Mouse (Mus musculus) ovary, postnatal 36 days (tissue): ENCODE data around the gene Dock4.

Experiments used
- DNase-seq: peaks from one replicate; pipeline ENCODE4 v3.0.0; 2022; ENCODE audit warnings: low spot score, mixed read lengths

Dock4 gene

DNA sequence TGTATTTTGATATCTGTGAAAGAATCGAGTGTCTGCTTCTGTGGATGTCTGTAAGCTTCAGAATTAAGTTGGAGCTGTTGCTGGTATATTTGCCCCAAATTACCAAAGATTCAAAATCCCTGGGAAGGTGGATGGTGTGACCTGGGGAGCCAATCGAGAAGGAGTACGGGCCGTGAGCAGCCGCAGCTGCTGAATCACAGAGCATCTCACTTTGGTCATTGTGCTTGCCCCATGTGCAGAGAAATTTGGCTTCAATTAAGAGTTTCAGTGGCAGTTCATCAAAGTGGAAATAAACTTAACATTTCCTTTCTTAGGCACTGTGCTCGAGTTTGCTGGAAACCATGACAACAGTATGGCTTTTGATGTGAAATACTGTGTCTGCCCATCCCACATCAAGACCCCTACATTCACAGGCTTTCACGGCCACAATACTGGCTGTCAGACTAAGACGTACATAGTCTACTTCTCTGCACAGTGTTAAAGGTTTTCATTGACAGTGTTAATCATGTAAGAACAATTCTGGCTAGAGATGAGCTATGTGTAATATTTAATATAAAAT is 321.6 kb downstream of the Dock4 start:
- DNase-seq: no peak

DNA sequence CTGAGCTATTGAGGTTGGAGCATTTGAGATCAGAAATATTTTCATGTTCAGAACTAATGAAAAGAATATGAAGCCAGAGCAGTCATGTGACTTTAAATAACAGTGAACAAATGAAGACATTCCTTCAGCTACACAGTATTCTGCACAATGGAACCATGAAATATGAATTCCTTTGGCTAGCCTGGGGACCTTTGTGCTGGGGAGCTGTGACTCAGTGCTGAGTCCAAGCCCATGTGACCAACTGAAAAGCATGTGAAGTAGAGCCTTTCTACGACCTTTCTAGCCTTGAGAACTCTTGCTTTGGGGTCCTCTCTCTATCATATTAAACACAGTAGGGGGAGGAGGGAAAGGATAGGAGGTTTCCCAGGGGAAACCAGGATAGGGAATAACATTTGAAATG is 327.3 kb downstream of the Dock4 start:
- no peak for DNase-seq

DNA sequence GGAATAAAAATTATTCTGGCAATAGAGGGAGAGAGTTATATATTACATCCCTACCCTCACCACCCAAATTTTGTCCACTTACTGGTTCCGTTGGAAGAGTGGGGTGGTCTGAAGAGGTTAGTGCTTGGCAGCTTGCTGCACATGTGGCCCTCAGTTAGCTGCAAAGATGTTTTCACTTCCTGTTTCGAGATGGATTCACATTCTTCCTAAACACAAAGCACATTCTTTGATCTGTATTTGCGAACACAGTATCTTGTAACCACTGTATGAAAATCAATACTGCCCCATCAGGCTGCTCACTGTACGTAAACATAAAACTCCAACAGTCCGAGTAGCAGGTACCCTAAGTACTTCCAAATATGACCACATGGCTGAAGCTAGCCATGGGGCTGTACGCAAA is 335.8 kb downstream of the Dock4 start:
- DNase-seq: no peak

GRCm38 (mm10) chr12:40788621-40789111 is 342.9 kb downstream of the Dock4 start:
- no peak for DNase-seq

DNA sequence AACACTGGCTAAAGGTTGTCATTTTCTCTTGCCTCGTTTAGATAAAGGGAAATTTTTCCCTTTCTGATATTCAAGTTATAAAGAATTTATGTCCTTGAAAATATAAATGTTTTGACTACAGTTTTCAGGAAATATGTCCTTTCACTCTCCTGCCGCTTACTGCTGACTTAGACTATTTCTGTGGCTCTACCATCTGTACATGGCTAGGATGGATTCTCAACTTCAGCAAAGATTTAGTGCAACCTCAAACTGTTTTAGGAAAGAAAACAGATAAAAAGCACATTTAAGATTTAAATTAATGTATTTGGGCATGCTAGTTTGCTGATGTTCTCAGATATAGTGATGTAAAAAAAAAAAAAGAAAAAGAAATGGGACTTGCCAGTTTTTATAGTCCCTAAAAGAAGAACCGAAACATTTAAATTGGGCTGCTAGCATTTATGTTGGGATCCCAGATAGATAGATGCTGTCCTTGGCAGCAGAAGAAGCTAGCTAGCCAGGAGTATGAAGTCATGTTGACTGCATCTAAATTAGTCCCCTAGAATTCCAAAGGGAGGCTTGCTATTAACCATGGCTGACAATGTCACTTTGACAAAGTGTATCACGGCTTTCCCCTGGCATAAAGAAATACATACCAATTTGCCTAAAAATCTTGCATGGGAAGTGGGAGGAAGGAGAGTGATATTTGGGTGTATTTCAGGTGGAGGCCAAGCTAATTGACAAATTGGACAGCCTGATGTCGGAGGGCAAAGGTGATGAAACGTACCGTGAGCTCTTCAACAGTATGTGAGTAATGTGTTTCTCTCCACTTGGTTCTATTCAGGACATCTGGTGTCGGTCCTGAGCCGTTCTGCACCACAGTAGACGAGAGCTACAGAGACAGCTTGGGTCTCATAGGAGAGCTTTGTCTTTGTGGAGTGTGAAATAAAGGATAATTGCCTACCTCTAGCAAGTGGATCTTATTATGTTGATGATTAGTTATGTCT is 343.9 kb downstream of the Dock4 start:
- no peak for DNase-seq

- DNase-seq: no peak
These were observed 345.5 kb downstream of the Dock4 start for GRCm38 (mm10) chr12:40791221-40791620.

- DNase-seq: no peak
These were observed 346.5 kb downstream of the Dock4 start for GRCm38 (mm10) chr12:40792184-40792650.

DNA sequence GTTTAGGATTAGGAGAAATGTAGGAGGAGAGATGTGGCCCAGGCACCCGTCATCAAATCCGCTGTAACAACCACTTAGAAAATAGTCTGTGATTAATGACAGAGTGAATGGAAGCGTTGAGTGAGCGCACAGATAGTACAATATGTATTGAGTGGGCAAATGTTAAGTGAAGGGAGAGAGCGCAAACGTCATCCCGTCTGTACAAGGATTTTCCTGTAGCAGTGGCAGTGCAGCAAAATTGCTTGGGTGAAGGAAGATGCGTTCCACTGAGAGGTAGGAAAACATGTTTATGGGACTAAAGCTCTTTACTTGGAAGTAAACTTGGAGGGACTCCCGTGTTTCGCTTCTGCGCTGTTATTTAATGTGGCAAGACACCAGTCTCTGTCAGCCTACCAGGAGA is 348.3 kb downstream of the Dock4 start:
- DNase-seq: no peak

DNA sequence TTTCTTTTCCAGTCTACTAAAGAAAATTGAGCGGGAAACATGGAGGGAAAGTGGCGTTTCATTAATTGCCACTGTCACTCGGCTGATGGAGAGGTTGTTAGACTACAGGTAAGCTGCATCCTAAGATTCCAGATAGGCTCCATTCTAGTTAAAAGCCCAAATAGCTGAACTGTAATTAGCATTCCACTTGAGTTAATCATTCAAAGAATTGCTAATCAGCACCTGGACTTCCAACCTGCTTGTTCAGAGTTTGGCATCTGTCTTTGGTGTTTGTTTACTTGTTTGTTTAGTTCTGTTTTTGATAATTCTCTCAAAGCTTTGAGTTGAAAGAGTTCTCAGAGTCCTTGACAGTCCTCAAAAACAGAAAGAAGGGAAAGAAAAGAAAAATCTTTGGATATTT is 349.0 kb downstream of the Dock4 start:
- no peak for DNase-seq

DNA sequence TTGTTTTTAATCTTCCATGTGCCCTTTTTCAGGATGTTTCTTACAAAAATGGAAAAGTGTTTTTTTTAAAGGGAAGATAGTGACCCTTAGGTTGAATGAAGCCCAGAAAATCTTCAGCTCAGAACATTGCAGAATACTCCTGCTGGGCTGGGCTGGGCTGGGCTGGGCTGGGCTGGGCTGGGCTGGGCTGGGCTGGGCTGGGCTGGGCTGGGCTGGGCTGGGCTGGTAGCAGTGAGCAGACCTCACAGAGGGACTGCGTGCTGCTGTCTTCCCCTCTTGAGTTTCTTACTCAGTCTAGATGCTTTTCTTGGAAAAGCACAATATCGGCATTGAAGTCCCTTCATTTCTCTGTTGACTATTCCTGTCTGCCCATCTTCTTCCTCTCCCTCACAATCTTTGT is 350.0 kb downstream of the Dock4 start:
- no peak for DNase-seq

GRCm38 (mm10) chr12:40796813-40797491 is 351.2 kb downstream of the Dock4 start:
- DNase-seq: no peak

- no peak for DNase-seq
These were observed 352.0 kb downstream of the Dock4 start for GRCm38 (mm10) chr12:40797561-40798343.

- DNase-seq: no peak
These were observed 352.7 kb downstream of the Dock4 start for GRCm38 (mm10) chr12:40798344-40799017.

- no peak for DNase-seq
These were observed 355.7 kb downstream of the Dock4 start for GRCm38 (mm10) chr12:40801456-40801855.

DNA sequence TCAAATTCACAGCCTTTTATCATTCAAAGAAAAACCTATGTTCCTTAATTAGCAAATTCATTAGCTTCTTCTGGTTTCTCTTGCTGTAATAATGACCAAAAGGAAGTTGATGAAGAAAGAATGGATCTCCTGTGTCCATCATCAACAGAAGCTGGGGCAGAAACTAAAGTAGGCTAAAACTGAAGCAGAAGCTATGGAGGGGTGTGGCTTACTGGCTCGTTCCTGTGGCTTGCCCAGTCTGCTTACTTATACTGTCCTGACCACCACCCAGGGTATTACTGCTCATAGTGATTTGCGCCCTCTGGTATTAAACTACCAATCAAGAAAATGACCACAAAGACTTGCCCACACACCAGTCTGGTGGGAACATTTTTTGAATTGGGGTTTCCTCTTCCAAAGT is 359.5 kb downstream of the Dock4 start:
- DNase-seq: no peak

GRCm38 (mm10) chr12:40807916-40808315 is 362.2 kb downstream of the Dock4 start:
- DNase-seq: no peak

- DNase-seq: no peak
These were observed 367.7 kb downstream of the Dock4 start for GRCm38 (mm10) chr12:40813474-40813873.

DNA sequence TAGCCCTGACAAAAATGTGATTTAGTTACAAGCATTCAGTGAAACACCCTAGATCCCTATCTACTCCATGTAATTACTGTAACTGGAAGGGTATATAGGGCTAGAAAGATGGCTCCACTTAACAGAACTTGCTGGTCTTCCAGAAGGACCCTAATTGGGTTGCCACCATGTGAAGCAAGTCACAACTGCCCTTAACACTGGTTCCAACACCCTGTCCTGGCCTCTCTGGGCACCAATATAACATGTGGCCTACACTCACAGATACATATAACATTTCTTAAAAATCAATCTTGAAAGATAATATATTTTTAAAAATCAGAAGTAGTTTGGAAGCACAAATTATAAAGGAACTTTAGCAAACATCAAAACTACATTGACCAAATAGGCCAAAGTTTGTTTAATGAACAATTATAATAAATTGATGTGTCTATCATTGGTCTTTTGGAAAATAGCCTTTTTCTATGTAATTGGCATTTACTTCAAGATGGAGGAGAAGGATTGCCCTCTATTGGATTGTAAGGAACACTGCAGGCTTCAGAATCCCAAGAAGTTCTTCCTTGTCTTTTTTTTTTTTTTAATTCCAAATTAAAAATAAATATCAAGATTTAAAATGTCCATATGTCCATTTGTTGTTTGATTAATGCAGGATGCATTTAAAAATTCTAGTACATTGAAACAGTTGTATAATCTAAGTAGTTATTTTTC is 369.1 kb downstream of the Dock4 start:
- DNase-seq: no peak

GRCm38 (mm10) chr12:40818046-40818708 is 372.4 kb downstream of the Dock4 start:
- no peak for DNase-seq

GRCm38 (mm10) chr12:40823631-40824030 is 377.9 kb downstream of the Dock4 start:
- no peak for DNase-seq
